Mouse (Mus musculus): ENCODE results near the gene Atp8a2.

DNA sequence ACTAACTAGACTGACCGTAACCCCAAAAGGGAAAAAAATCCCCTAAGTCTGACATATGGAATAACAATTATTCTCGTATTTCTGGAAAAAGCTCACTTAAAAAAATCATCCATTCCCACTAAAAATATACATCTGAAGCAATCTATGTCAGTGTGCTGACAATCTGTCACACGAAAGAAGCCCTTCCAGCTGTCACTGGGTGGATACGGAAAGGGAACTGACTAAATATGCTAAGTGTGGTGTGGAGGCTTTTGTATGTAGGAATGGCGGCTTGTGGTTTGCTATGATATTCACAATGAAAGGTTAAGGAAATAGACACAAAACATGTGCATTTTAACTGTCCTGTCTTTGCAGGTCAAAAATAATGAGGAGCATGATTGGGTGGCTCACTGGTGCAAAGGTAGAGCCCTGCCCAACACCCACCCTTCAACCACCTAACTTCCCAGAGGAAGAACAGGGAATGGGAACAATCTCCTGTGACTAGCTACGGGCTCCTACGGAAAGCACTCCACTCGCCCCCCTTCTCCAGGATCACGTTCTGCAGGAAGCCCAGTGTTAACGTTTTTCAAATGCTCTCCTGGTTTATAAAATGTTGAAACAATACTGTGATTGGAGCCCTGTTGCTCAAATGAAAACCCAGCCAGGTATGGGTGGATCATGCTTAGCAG lies 360.0 kb downstream of the Atp8a2 start:
- TF ChIP-seq CTCF (IDR thresholded peaks at IDR 0.05) (no peak), EP300 (IDR thresholded peaks at IDR 0.05; ENCODE audit: insufficient read depth, low read depth, low read length) (no peak)
